Mouse (Mus musculus) ES-E14 (cell line): ENCODE data around the gene Xkr8.

Source experiments
- CHD2 ChIP-seq: IDR thresholded peaks from 2 replicates; pipeline ENCODE4 v1.6.1; 2014; ENCODE audit warnings: mild to moderate bottlenecking, low read depth, low read length, inconsistent platforms
- HCFC1 ChIP-seq: IDR thresholded peaks from 2 replicates; pipeline ENCODE4 v1.6.1; 2012; ENCODE audit warnings: low read length, inconsistent platforms, borderline replicate concordance; ENCODE audit not compliant: insufficient read depth

- TF ChIP-seq CHD2 (no peak), HCFC1 (no peak)
These were observed 3.5 kb upstream of the Xkr8 start for GRCm38 (mm10) chr4:132735894-132736293.
